Mouse (Mus musculus): ENCODE data around the gene Rhog. TPM values are rescaled to one million over a fixed set of nuclear protein-coding genes. Genes with fewer than 3 reads are reported as not detected.

Rhog gene
- polyA plus RNA-seq, 1 experiment: 11.2 TPM

GRCm38 (mm10) chr7:102221899-102222298 is 34.0 kb downstream of the Rhog start:
- TF ChIP-seq CTCF (IDR thresholded peaks at IDR 0.05; ENCODE audit: control insufficient read depth, insufficient read depth, insufficient replicate concordance, low read depth, low read length) (no peak), POLR2A (IDR thresholded peaks at IDR 0.05; ENCODE audit: control insufficient read depth, low read depth, low read length) (no peak)
- H3K4me1 ChIP-seq (ENCODE audit: control insufficient read depth, insufficient read depth, low read length): peaks cover 6% of the 10 kb centered on the region
- no peak overlapping the region for H3K4me3 ChIP-seq (ENCODE audit: control insufficient read depth, low read depth, low read length)
- H3K27me3 ChIP-seq (ENCODE audit: control insufficient read depth, insufficient read depth, low read length): no peaks in the 10 kb centered on the region
- no peak overlapping the region for H3K27ac ChIP-seq (ENCODE audit: control insufficient read depth, insufficient read depth, low read depth, low read length)
- H3K36me3 ChIP-seq (ENCODE audit: control insufficient read depth, insufficient read depth, low read length): no peaks in the 10 kb centered on the region

GRCm38 (mm10) chr7:102211071-102211470 is 44.8 kb downstream of the Rhog start:
- H3K27me3 ChIP-seq (ENCODE audit: control insufficient read depth, insufficient read depth, low read length): no peaks in the 10 kb centered on the region
- peak overlapping the region; percentile 100; the same call in 1 of the 2 replicates for H3K4me3 ChIP-seq (ENCODE audit: control insufficient read depth, low read depth, low read length)
- no peaks in the 10 kb centered on the region for H3K4me1 ChIP-seq (ENCODE audit: control insufficient read depth, insufficient read depth, low read length)
- H3K27ac ChIP-seq (ENCODE audit: control insufficient read depth, insufficient read depth, low read depth, low read length): peak overlapping the region; percentile 93; the same call in 1 of the 2 replicates
- no peak for TF ChIP-seq POLR2A (IDR thresholded peaks at IDR 0.05; ENCODE audit: control insufficient read depth, low read depth, low read length)
- no peak for TF ChIP-seq CTCF (IDR thresholded peaks at IDR 0.05; ENCODE audit: control insufficient read depth, insufficient read depth, insufficient replicate concordance, low read depth, low read length)
- no peaks in the 10 kb centered on the region for H3K36me3 ChIP-seq (ENCODE audit: control insufficient read depth, insufficient read depth, low read length)

GRCm38 (mm10) chr7:102209756-102210721 is 45.8 kb downstream of the Rhog start, which contains the start of the genes Nup98 and Pgap2:
Gene Nup98 (minus strand): TSS chr7:102210176.
Gene Pgap2 (plus strand): TSS chr7:102210208.
- Histone ChIP-seq H3K4me1 (ENCODE audit: control insufficient read depth, insufficient read depth, low read length) (no peaks in the 10 kb centered on the region), H3K4me3 (ENCODE audit: control insufficient read depth, low read depth, low read length) (peak within 1 kb of the TSS; percentile 100), H3K27me3 (ENCODE audit: control insufficient read depth, insufficient read depth, low read length) (no peaks in the 10 kb centered on the region), H3K27ac (ENCODE audit: control insufficient read depth, insufficient read depth, low read depth, low read length) (peak within 1 kb of the TSS; percentile 96), H3K36me3 (ENCODE audit: control insufficient read depth, insufficient read depth, low read length) (no peaks in the 10 kb centered on the region)
- TF ChIP-seq CTCF (IDR thresholded peaks at IDR 0.05; ENCODE audit: control insufficient read depth, insufficient read depth, insufficient replicate concordance, low read depth, low read length) (0 out of 2 replicates have a peak, but pooled peaks have one; percentile 7), POLR2A (IDR thresholded peaks at IDR 0.05; ENCODE audit: control insufficient read depth, low read depth, low read length) (peak; percentile 80)

- H3K27ac ChIP-seq (ENCODE audit: control insufficient read depth, insufficient read depth, low read depth, low read length): no peak overlapping the region; the same call in 1 of the 2 replicates
- TF ChIP-seq CTCF (IDR thresholded peaks at IDR 0.05; ENCODE audit: control insufficient read depth, insufficient read depth, insufficient replicate concordance, low read depth, low read length) (no peak), POLR2A (IDR thresholded peaks at IDR 0.05; ENCODE audit: control insufficient read depth, low read depth, low read length) (no peak)
- no peaks in the 10 kb centered on the region for H3K27me3 ChIP-seq (ENCODE audit: control insufficient read depth, insufficient read depth, low read length)
- no peaks in the 10 kb centered on the region for H3K36me3 ChIP-seq (ENCODE audit: control insufficient read depth, insufficient read depth, low read length)
- H3K4me3 ChIP-seq (ENCODE audit: control insufficient read depth, low read depth, low read length): peak overlapping the region; percentile 100
- no peaks in the 10 kb centered on the region for H3K4me1 ChIP-seq (ENCODE audit: control insufficient read depth, insufficient read depth, low read length)
These were observed 47.0 kb downstream of the Rhog start for GRCm38 (mm10) chr7:102208806-102209363.

- no peak overlapping the region for H3K27ac ChIP-seq (ENCODE audit: control insufficient read depth, insufficient read depth, low read depth, low read length)
- H3K4me1 ChIP-seq (ENCODE audit: control insufficient read depth, insufficient read depth, low read length): no peaks in the 10 kb centered on the region; the same call in 1 of the 2 replicates
- no peaks in the 10 kb centered on the region for H3K36me3 ChIP-seq (ENCODE audit: control insufficient read depth, insufficient read depth, low read length)
- H3K4me3 ChIP-seq (ENCODE audit: control insufficient read depth, low read depth, low read length): no peak overlapping the region
- H3K27me3 ChIP-seq (ENCODE audit: control insufficient read depth, insufficient read depth, low read length): no peaks in the 10 kb centered on the region
- no peak for TF ChIP-seq POLR2A (IDR thresholded peaks at IDR 0.05; ENCODE audit: control insufficient read depth, low read depth, low read length)
- TF ChIP-seq CTCF (IDR thresholded peaks at IDR 0.05; ENCODE audit: control insufficient read depth, insufficient read depth, insufficient replicate concordance, low read depth, low read length): no peak
These were observed 50.2 kb downstream of the Rhog start for GRCm38 (mm10) chr7:102205646-102206045.

- Histone ChIP-seq H3K4me1 (ENCODE audit: control insufficient read depth, insufficient read depth, low read length) (no peaks in the 10 kb centered on the region; the same call in 1 of the 2 replicates), H3K27ac (ENCODE audit: control insufficient read depth, insufficient read depth, low read depth, low read length) (no peak overlapping the region), H3K4me3 (ENCODE audit: control insufficient read depth, low read depth, low read length) (no peak overlapping the region), H3K27me3 (ENCODE audit: control insufficient read depth, insufficient read depth, low read length) (no peaks in the 10 kb centered on the region), H3K36me3 (ENCODE audit: control insufficient read depth, insufficient read depth, low read length) (no peaks in the 10 kb centered on the region)
- TF ChIP-seq CTCF (IDR thresholded peaks at IDR 0.05; ENCODE audit: control insufficient read depth, insufficient read depth, insufficient replicate concordance, low read depth, low read length) (no peak), POLR2A (IDR thresholded peaks at IDR 0.05; ENCODE audit: control insufficient read depth, low read depth, low read length) (no peak)
These were observed 51.5 kb downstream of the Rhog start for GRCm38 (mm10) chr7:102204296-102204857.

All from testis, adult 2 months (tissue).